Mouse (Mus musculus) E14TG2a.4 (cell line): ENCODE measurements around the gene Tenm2.

Experiments used
- H3K27me3 ChIP-seq: 2 replicates; pipeline ENCODE4 v1.6.1; 2014; ENCODE audit warnings: low read length, control low read depth; ENCODE audit not compliant: insufficient read depth
- H3K36me3 ChIP-seq: 2 replicates; pipeline ENCODE4 v1.6.1; 2014; ENCODE audit warnings: low read length, control low read depth; ENCODE audit not compliant: insufficient read depth
- H3K4me1 ChIP-seq: replicated peaks from 2 replicates; pipeline ENCODE4 v1.6.1; 2014; ENCODE audit warnings: low read depth, low read length, control low read depth
- H3K4me3 ChIP-seq: replicated peaks from 2 replicates; pipeline ENCODE4 v1.5.1; 2014; ENCODE audit warnings: mild to moderate bottlenecking, low read length
- H3K9me3 ChIP-seq: 2 replicates; pipeline ENCODE4 v1.6.1; 2014; ENCODE audit warnings: low read length, control low read depth
- CTCF ChIP-seq: conservative IDR thresholded peaks from 2 replicates; pipeline ENCODE4 v1.5.1; 2014; ENCODE audit warnings: low read length
- NANOG ChIP-seq: IDR thresholded peaks from 2 replicates; pipeline ENCODE4 v1.6.1; 2014; ENCODE audit warnings: borderline replicate concordance, low read length, mixed read lengths
- POU5F1 ChIP-seq: IDR thresholded peaks from 2 replicates; pipeline ENCODE4 v1.6.1; 2014; ENCODE audit warnings: low read length, borderline replicate concordance

Tenm2 gene

GRCm38 (mm10) chr11:36172520-36172919, 1063.2 kb downstream of the Tenm2 start:
- TF ChIP-seq NANOG (peak; percentile 95), POU5F1 (no peak), CTCF (no peak)
- Histone ChIP-seq H3K4me3 (no peak overlapping the region), H3K27me3 (peaks cover 17% of the 10 kb centered on the region), H3K4me1 (peaks cover 19% of the 10 kb centered on the region), H3K9me3 (peaks cover 9% of the 10 kb centered on the region), H3K36me3 (no peaks in the 10 kb centered on the region)

- peaks cover 9% of the 10 kb centered on the region for H3K9me3 ChIP-seq
- TF ChIP-seq CTCF = no peak
- no peak for TF ChIP-seq POU5F1
- no peak for TF ChIP-seq NANOG
- peaks cover 19% of the 10 kb centered on the region for H3K4me1 ChIP-seq
Measured at GRCm38 (mm10) chr11:36171991-36172390, 1063.8 kb downstream of the Tenm2 start.

DNA sequence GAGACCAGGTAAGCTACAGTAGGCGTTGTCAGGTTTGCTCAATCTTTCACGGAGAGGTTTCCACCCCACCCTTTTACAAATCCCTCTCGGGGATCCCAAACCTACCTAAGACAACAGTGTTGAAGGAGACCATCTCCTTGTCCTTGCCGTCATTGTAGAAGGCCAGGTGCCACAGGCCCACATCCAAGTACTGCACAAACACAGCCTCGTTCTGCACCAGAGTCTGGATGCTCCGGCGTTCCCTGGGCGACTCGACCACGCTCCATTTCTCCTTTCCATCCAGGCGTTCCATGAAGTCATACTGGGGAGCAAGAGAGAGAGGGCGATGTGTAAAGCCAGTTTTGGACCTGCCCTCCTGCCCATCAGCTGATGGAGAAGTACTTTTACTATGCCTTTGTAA, 1064.5 kb downstream of the Tenm2 start:
- no peaks in the 10 kb centered on the region for H3K36me3 ChIP-seq
- no peak overlapping the region for H3K4me3 ChIP-seq
- H3K27me3 ChIP-seq = peaks cover 17% of the 10 kb centered on the region
- peaks cover 9% of the 10 kb centered on the region for H3K9me3 ChIP-seq
- TF ChIP-seq NANOG = no peak
- TF ChIP-seq POU5F1 = no peak
- no peak for TF ChIP-seq CTCF
- peaks cover 19% of the 10 kb centered on the region for H3K4me1 ChIP-seq

More at GRCm38 (mm10) chr11:36171991-36172390, 1063.8 kb downstream of the Tenm2 start:
- peaks cover 17% of the 10 kb centered on the region for H3K27me3 ChIP-seq
- no peak overlapping the region for H3K4me3 ChIP-seq
- H3K36me3 ChIP-seq = no peaks in the 10 kb centered on the region

GRCm38 (mm10) chr11:36169738-36170137, 1066.0 kb downstream of the Tenm2 start:
- TF ChIP-seq CTCF (no peak), POU5F1 (no peak), NANOG (no peak)
- peaks cover 11% of the 10 kb centered on the region for H3K27me3 ChIP-seq
- no peaks in the 10 kb centered on the region for H3K36me3 ChIP-seq
- H3K9me3 ChIP-seq = peaks cover 9% of the 10 kb centered on the region
- H3K4me1 ChIP-seq = peaks cover 19% of the 10 kb centered on the region
- H3K4me3 ChIP-seq = no peak overlapping the region

DNA sequence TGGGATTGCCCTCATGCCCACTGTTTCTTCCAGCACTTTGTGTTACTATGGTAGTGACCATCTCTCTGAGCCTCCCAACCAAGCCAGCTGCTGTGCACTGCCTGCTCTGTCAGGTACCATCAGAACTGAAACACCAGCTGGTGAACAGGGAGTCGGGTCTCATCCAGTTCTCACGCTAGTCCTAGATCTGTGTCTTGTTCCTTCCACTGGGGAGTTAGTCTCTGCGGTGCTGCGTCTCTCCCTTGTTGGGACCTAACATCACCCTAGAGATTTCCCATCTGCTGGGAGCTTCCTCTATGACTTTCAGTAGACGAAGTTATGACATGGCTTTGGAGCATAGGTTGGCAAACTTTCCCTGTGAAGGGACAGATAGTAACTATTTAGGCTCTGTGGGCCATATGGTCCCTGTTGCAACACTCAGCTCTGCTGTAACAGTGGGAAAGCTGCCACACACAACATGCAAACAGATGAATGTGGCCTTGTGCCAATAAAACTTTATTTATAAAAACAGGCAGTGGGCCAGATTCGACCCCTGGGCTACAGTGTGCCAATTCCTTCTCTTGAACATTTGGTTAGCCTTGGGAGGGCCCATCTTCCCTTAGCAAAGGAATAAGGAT, 1066.7 kb downstream of the Tenm2 start:
- H3K36me3 ChIP-seq = no peaks in the 10 kb centered on the region
- peaks cover 4% of the 10 kb centered on the region; the same call in 1 of the 2 replicates for H3K27me3 ChIP-seq
- H3K9me3 ChIP-seq = peaks cover 9% of the 10 kb centered on the region
- H3K4me1 ChIP-seq = peaks cover 19% of the 10 kb centered on the region
- no peak for TF ChIP-seq NANOG
- no peak for TF ChIP-seq POU5F1
- TF ChIP-seq CTCF = no peak
- no peak overlapping the region for H3K4me3 ChIP-seq

GRCm38 (mm10) chr11:36167766-36168318, 1067.9 kb downstream of the Tenm2 start:
- H3K9me3 ChIP-seq = peaks cover 9% of the 10 kb centered on the region
- H3K27me3 ChIP-seq = no peaks in the 10 kb centered on the region; the same call in 1 of the 2 replicates
- H3K4me1 ChIP-seq = peaks cover 13% of the 10 kb centered on the region
- no peak overlapping the region for H3K4me3 ChIP-seq
- H3K36me3 ChIP-seq = no peaks in the 10 kb centered on the region
- TF ChIP-seq NANOG = no peak

GRCm38 (mm10) chr11:36163580-36163979, 1072.2 kb downstream of the Tenm2 start:
- Histone ChIP-seq H3K4me1 (no peaks in the 10 kb centered on the region), H3K36me3 (no peaks in the 10 kb centered on the region), H3K27me3 (no peaks in the 10 kb centered on the region; the same call in 1 of the 2 replicates), H3K9me3 (no peaks in the 10 kb centered on the region), H3K4me3 (no peak overlapping the region)
- TF ChIP-seq CTCF = no peak
- no peak for TF ChIP-seq POU5F1
- TF ChIP-seq NANOG = no peak

- H3K4me1 ChIP-seq = no peaks in the 10 kb centered on the region
- H3K36me3 ChIP-seq = no peaks in the 10 kb centered on the region
- H3K27me3 ChIP-seq = 0 out of 2 replicates have a peak, but pooled peaks cover 4% of the 10 kb centered on the region
- H3K9me3 ChIP-seq = no peaks in the 10 kb centered on the region
- no peak overlapping the region for H3K4me3 ChIP-seq
- TF ChIP-seq NANOG (no peak), POU5F1 (no peak), CTCF (no peak)
Measured at GRCm38 (mm10) chr11:36161765-36162321, 1073.9 kb downstream of the Tenm2 start.
